Mouse (Mus musculus) heart, embryonic 16.5 days (tissue): Measurements from ENCODE around the gene Shcbp1. TPM values are rescaled to one million over a fixed set of nuclear protein-coding genes. Genes with fewer than 3 reads are reported as not detected.
A peak's percentile ranks its signal among the peaks of the same experiment; 100 is the strongest.
"Not testable (repeated sequence)": the region's sequence is repeated elsewhere in the genome, so short reads cannot be mapped to it uniquely, and the experiment has no call there.

Source experiments
- ATAC-seq: fragments of 200-750 bp; cut with Nextera tagmentation; replicated peaks from 2 replicates; pipeline ENCODE4 v1.8.0; 2017; ENCODE audit warnings: moderate number of reproducible peaks; ENCODE audit not compliant: insufficient read depth, low FRiP score; ENCODE audit errors: extremely low read depth
- H3K27ac ChIP-seq: fragments of 300-500 bp; sonication (generic); 2 replicates; pipeline ENCODE4 v1.5.1; 2014; ENCODE audit warnings: mild to moderate bottlenecking, low read length, control low read depth, moderate library complexity
- H3K27me3 ChIP-seq: fragments of 300-500 bp; sonication (generic); 2 replicates; pipeline ENCODE4 v1.6.1; 2014; ENCODE audit warnings: low read length, mixed read lengths; ENCODE audit not compliant: control insufficient read depth, insufficient read depth
- H3K36me3 ChIP-seq: fragments of 300-500 bp; sonication (generic); 2 replicates; pipeline ENCODE4 v1.6.1; 2014; ENCODE audit not compliant: control insufficient read depth, insufficient read depth
- H3K4me1 ChIP-seq: fragments of 300-500 bp; sonication (generic); 2 replicates; pipeline ENCODE4 v1.6.1; 2014; ENCODE audit warnings: low read length, mixed read lengths; ENCODE audit not compliant: control insufficient read depth, insufficient read depth
- H3K4me2 ChIP-seq: fragments of 300-500 bp; sonication (generic); 2 replicates; pipeline ENCODE4 v1.6.1; 2014; ENCODE audit warnings: low read depth, mild to moderate bottlenecking, control low read depth, low read length
- H3K4me3 ChIP-seq: fragments of 300-500 bp; sonication (generic); 2 replicates; pipeline ENCODE4 v1.5.1; 2014; ENCODE audit warnings: mild to moderate bottlenecking, control low read depth, low read length
- H3K9ac ChIP-seq: fragments of 300-500 bp; sonication (generic); 2 replicates; pipeline ENCODE4 v1.6.1; 2014; ENCODE audit warnings: low read length, control low read depth
- H3K9me3 ChIP-seq: fragments of 300-500 bp; sonication (generic); replicated peaks from 2 replicates; pipeline ENCODE4 v1.6.1; 2016; ENCODE audit warnings: low read length; ENCODE audit not compliant: control insufficient read depth
- WGBS: fragments of 180-500 bp; shearing (Covaris S2); extraction: QIAGEN DNeasy Blood & Tissue Kit; methylation state at CpG from one replicate; pipeline ENCODE4 v1.1.7; 2014; 5-methylcytosine and 5-hydroxymethylcytosine counted together
- polyA plus RNA-seq: library from polyadenylated mRNA; unstranded; fragments of >200 nt; fragmentation: Nextera tagmentation; extraction: Ambion mirVana; gene quantifications from 2 replicates; pipeline ENCODE4 v1.2.1, GENCODE M21; 2015

The Shcbp1 gene
- polyA plus RNA-seq = 45.9 and 53.2 TPM in 2 replicates

DNA sequence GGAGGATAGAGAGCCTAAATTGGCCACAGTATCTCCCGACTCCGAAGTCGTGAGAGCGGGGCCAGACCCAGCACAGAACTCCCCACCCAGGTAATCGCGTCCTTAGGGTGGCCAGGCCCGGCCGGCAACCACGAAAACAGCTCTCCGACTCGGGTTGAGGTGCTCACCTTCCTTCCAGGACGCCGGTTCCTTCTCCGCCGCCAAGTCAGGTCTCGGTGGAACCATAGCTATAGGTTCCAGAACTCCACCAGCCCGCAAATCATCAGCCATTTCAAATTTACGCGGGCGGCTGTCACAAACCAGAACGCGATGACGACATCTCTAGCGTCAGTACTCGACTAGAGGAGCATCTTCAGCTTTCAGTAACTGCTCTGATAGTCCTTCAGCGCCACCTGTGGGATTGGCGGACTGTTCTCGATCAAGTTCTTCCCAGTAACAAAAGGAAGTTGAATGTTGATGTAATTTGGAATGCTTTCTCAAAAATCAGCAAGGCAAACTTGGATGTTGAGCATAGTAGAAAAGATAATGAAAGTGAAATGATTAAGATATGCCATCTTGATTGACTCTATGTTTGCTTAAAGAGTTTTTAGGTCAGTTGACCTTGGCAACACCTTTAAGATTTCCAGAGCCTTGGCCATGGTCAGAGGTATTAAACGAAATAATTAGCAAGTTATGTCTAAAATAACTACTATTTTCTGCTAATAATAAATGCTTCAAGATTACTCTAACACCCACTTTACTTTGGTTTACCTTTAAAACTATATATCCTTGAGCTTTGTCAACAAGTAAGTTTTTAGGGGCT is at the start of gene Shcbp1:
TSS of gene Shcbp1 (minus strand) at position 314 of the 802 bp plus-strand sequence.
- Histone ChIP-seq H3K9ac (peak within 1 kb of the TSS; percentile 79), H3K9me3 (no peaks in the 10 kb centered on the region), H3K4me2 (peak within 1 kb of the TSS; percentile 92), H3K27ac (no peak within 1 kb of the TSS), H3K36me3 (no peaks in the 10 kb centered on the region; the same call in 1 of the 2 replicates), H3K4me1 (peaks cover 10% of the 10 kb centered on the region), H3K4me3 (peak within 1 kb of the TSS; percentile 95), H3K27me3 (no peaks in the 10 kb centered on the region)
- peak; percentile 81 for ATAC-seq
- 3% methylated on average over 29 of the region's 29 CpGs for WGBS

DNA sequence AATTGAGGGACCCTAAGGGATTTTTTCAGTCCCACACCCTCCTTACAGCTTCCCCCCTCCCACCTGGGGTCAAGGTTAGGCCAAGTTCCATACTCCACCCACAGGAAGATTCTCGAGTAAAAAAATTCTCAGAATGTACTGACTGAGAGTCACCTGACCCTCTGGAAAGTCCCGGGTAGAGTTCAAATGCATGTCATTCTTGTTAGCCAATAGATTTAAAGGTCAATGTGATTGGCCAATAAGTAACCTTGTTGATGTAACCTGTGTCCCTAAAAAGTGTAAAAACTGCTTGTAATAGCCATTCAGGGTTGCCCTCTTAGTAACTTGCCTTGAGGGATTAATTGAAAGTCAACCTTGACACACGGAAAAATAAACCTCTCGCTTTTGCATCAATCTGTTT is 29.5 kb upstream of the Shcbp1 start:
- 76% methylated on average over 4 of the region's 4 CpGs for WGBS

GRCm38 (mm10) chr8:4800524-4801122 is 21.3 kb upstream of the Shcbp1 start:
- Histone ChIP-seq H3K4me2 (no peak overlapping the region), H3K9ac (no peak overlapping the region), H3K27ac (no peak overlapping the region), H3K27me3 (no peaks in the 10 kb centered on the region), H3K36me3 (no peaks in the 10 kb centered on the region), H3K4me1 (no peaks in the 10 kb centered on the region), H3K9me3 (no peaks in the 10 kb centered on the region), H3K4me3 (no peak overlapping the region)
- WGBS = 53% methylated on average over 19 of the region's 19 CpGs
- ATAC-seq = no peak

More for the DNA sequence above, 29.5 kb upstream of the Shcbp1 start:
- Histone ChIP-seq H3K27ac (no peak overlapping the region), H3K4me3 (no peak overlapping the region), H3K27me3 (no peaks in the 10 kb centered on the region), H3K9me3 (no peaks in the 10 kb centered on the region; the same call in 1 of the 2 replicates), H3K4me1 (no peaks in the 10 kb centered on the region), H3K36me3 (no peaks in the 10 kb centered on the region), H3K9ac (no peak overlapping the region), H3K4me2 (no peak overlapping the region)
- no peak for ATAC-seq

GRCm38 (mm10) chr8:4778266-4778665 is 1.1 kb downstream of the Shcbp1 start:
- peaks cover 10% of the 10 kb centered on the region for H3K4me1 ChIP-seq
- ATAC-seq = no peak
- no peak overlapping the region; the same call in 1 of the 2 replicates for H3K9ac ChIP-seq
- no peaks in the 10 kb centered on the region; the same call in 1 of the 2 replicates for H3K36me3 ChIP-seq
- H3K27me3 ChIP-seq = no peaks in the 10 kb centered on the region
- H3K27ac ChIP-seq = no peak overlapping the region
- 70% methylated on average over 6 of the region's 6 CpGs for WGBS
- peak overlapping the region; percentile 92 for H3K4me2 ChIP-seq
- H3K9me3 ChIP-seq = no peaks in the 10 kb centered on the region
- H3K4me3 ChIP-seq = peak overlapping the region; percentile 95

- Histone ChIP-seq H3K4me2 (no peak overlapping the region), H3K27ac (no peak overlapping the region), H3K4me3 (no peak overlapping the region), H3K4me1 (no peaks in the 10 kb centered on the region), H3K27me3 (no peaks in the 10 kb centered on the region), H3K9ac (no peak overlapping the region), H3K36me3 (no peaks in the 10 kb centered on the region), H3K9me3 (no peaks in the 10 kb centered on the region)
- no peak for ATAC-seq
- 87% methylated on average over 4 of the region's 4 CpGs for WGBS
These were observed 14.6 kb downstream of the Shcbp1 start for GRCm38 (mm10) chr8:4764751-4765150.

DNA sequence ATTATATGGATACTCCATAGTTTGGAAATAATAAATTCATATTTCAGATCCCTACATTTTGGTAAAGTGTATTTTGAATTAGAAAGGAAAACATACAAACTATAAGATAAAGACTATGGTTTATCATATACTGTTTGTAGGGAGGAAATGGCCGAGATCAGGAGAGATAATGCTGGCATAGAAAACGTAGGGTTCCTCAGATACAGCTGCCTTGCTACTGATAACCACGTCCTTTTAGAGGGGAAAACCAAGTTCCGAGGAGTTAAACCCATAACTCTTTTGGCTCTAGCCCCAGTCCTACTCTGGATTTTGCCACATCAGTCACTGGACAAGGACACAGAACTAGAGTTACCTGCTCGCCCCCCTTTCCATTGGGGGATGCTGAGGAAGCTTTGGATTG is 26.3 kb downstream of the Shcbp1 start:
- no peak overlapping the region for H3K4me2 ChIP-seq
- no peak overlapping the region for H3K27ac ChIP-seq
- no peak for ATAC-seq
- peaks cover 13% of the 10 kb centered on the region; the same call in 1 of the 2 replicates for H3K36me3 ChIP-seq
- no peaks in the 10 kb centered on the region for H3K9me3 ChIP-seq
- WGBS = 67% methylated on average over 5 of the region's 5 CpGs
- H3K9ac ChIP-seq = no peak overlapping the region
- H3K4me3 ChIP-seq = no peak overlapping the region
- H3K4me1 ChIP-seq = no peaks in the 10 kb centered on the region
- H3K27me3 ChIP-seq = no peaks in the 10 kb centered on the region

DNA sequence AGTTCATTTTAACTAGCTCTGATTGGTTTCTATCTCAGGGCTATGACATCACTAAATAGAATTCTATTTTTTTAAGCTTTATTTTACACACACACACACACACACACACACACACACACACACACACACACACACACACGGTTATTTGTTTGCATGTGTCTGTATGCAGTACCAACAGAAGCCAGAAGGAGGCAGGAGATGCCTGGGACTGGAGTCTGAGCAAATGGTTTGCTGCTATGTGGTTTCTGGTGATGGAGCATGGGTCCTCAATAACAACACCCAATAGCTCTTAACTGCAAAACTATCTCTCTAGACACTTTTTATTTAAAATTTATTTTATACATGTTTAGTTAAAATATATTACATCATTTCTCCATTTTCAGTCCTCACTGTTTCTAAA is 48.4 kb downstream of the Shcbp1 start:
- Histone ChIP-seq H3K9me3 (no peaks in the 10 kb centered on the region), H3K4me3 (no peak overlapping the region), H3K4me2 (no peak overlapping the region), H3K36me3 (peaks cover 5% of the 10 kb centered on the region), H3K27me3 (no peaks in the 10 kb centered on the region), H3K27ac (no peak overlapping the region), H3K4me1 (no peaks in the 10 kb centered on the region), H3K9ac (no peak overlapping the region)
- ATAC-seq = no peak
- 58% methylated on average over 1 of the region's 1 CpGs for WGBS

DNA sequence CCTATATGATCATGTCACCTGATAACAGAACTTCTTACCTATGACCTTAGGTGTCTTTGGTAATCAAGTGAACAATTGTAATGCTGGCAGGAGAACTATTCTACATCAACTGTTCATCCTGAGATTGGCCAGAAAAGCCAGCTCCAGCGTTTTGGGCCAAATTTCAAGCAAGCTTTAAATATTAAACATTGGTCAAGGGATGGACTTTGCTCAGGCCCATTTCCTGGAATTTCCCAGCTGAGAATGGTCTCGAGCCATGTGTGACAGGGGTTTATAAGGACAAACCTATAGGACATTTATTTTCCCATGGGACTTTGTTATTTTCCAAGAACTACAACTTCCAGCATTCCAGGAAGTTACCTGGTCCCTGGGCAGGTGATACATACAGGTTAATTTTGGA is 63.8 kb downstream of the Shcbp1 start:
- Histone ChIP-seq H3K9me3 (0 out of 2 replicates have a peak, but pooled peaks cover 2% of the 10 kb centered on the region), H3K27me3 (no peaks in the 10 kb centered on the region), H3K4me1 (no peaks in the 10 kb centered on the region), H3K4me2 (no peak overlapping the region), H3K9ac (no peak overlapping the region), H3K4me3 (no peak overlapping the region), H3K27ac (no peak overlapping the region), H3K36me3 (no peaks in the 10 kb centered on the region)
- WGBS = 45% methylated on average over 2 of the region's 2 CpGs
- no peak for ATAC-seq

GRCm38 (mm10) chr8:4708346-4708745 is 71.0 kb downstream of the Shcbp1 start:
- ATAC-seq, H3K36me3 ChIP-seq, H3K9me3 ChIP-seq, H3K9ac ChIP-seq, H3K27ac ChIP-seq, H3K4me3 ChIP-seq, H3K27me3 ChIP-seq, H3K4me2 ChIP-seq, H3K4me1 ChIP-seq: not testable (repeated sequence)
- WGBS = 73% methylated on average over 5 of the region's 5 CpGs
